Mouse (Mus musculus) myocyte (in vitro differentiated cells): ENCODE results near the gene Ldha.

ENCODE experiments used
- POLR2A ChIP-seq: IDR thresholded peaks from one replicate; pipeline ENCODE4 v1.6.1; 2011; ENCODE audit warnings: low read depth, mild to moderate bottlenecking, control low read depth, moderate library complexity; ENCODE audit not compliant: insufficient read length
- TCF12 ChIP-seq: IDR thresholded peaks from one replicate; pipeline ENCODE4 v1.6.1; 2011; ENCODE audit warnings: mild to moderate bottlenecking, control low read depth; ENCODE audit not compliant: poor library complexity, insufficient read depth, severe bottlenecking

- no peak for TF ChIP-seq POLR2A
- no peak for TF ChIP-seq TCF12
Measured at GRCm38 (mm10) chr7:46833670-46834255, 7.5 kb upstream of the Ldha start.
